Mouse (Mus musculus) layer of hippocampus, postnatal 25 days (tissue): Measurements from ENCODE around the gene Chpf2. TPM values are rescaled to one million over a fixed set of nuclear protein-coding genes. Genes with fewer than 3 reads are reported as not detected.
A peak's percentile ranks its signal among the peaks of the same experiment; 100 is the strongest.

Experiments used
- DNase-seq, 2 experiments: peaks; one replicate each; pipeline ENCODE4 v3.0.0; 2022; ENCODE audit warnings: mixed read lengths in 2 of 2, low spot score in 1 of 2; ENCODE audit errors: extremely low spot score in 1 of 2
- total RNA-seq, 2 experiments: library from RNA; stranded (reverse); gene quantifications; 2 replicates each; pipeline ENCODE4 v1.2.3; 2021

Chpf2 gene
- total RNA-seq, 2 experiments from 2014 or later, result 55.5 to 79.0 TPM

- DNase-seq, result no peak
These were observed 3.3 kb downstream of the Chpf2 start for GRCm38 (mm10) chr5:24589511-24590500.

DNA sequence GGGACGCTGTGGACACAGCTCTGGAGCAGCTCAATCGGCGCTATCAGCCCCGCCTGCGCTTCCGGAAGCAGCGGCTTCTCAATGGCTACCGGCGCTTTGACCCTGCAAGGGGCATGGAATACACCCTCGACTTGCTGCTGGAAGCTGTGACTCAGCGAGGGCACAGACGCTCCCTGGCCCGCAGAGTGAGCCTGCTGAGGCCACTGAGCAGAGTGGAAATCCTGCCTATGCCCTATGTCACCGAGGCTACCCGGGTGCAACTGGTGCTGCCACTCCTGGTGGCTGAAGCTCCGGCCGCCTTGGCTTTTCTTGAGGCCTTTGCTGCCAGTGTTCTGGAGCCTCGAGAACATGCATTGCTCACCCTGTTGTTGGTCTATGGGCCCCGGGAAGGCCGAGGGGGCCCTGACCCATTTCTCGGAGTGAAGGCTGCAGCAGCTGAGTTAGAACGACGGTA, 4.8 kb downstream of the Chpf2 start:
- DNase-seq, result peak in 1 of 2 experiments; percentile 11

DNA sequence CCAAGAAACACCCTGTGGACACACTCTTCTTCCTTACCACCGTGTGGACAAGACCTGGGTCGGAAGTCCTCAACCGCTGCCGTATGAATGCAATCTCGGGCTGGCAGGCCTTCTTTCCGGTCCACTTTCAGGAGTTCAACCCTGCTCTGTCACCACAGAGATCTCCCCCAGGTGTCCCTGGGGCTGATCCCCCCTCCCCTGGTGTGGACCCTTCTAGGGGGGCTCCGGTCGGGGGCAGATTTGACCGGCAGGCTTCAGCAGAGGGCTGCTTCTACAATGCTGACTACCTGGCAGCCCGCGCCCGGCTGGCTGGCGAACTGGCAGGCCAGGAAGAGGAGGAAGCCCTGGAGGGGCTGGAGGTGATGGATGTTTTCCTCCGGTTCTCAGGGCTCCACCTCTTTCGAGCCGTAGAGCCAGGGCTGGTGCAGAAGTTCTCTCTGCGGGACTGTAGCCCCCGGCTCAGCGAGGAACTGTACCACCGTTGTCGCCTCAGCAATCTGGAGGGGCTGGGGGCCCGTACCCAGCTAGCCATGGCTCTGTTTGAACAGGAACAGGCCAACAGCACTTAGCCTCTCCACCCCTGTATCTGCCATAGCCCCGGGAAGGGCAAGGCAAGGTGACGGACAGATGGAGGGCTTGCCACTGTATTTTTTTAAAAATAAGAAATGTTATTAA, 5.4 kb downstream of the Chpf2 start:
- no peak for DNase-seq

DNA sequence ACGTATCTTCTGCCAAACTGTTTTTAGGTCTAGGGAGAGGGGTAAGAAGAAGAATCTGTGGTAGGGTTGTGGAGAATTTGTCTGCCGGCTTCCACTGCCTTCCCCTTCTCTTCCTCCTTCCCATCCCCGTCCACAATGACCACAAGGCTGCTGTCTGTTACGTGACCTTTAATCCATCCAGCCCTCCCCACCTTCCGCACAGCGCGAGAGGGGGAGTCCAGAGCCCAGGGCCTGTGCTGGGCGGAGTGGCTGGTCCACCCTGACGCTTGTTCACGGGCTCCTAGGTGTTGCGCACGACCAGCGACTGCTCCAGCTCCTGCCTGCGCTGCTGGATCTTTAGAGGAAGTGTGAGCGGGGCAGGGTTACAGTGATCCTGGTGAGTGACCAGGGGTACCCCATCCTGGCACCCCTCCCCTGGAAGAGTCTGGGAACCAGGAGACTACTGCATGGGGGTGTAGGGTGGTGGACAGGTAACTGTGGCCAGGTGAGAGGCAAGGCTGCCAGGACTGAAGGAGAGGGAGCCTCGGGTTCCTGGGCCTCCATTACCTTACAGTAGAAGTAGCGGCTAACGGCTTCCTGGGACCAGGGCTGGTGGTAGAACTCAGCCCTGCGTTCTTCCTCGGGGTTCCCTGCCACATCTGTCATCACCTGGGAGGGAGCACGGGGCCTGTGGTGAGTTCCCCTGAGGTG, 6.1 kb downstream of the Chpf2 start:
- DNase-seq, result no peak

DNA sequence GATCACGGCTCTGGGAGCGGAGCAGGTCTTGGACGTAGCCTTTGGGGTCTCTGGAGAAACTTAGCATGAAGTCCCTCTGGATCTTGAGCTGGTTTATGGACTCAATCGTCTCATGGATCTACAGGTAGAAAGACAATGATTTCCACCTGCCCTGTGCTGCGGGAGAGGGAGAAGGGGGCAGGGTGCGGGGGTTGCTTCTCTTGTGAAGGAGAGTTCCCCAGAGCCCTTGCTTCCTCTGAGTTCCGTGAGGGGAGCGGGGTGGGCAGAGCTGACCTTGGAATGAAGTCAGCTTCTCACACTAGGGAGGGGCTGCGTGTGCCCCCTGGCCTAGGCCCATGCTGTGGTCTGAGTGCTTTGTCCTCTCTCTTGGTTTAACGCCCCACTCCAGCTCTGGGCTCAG, 6.7 kb downstream of the Chpf2 start:
- DNase-seq, result no peak

- no peak for DNase-seq
These were observed 7.4 kb downstream of the Chpf2 start for GRCm38 (mm10) chr5:24593928-24594327.

- no peak for DNase-seq
These were observed 7.8 kb downstream of the Chpf2 start for GRCm38 (mm10) chr5:24594346-24594745.

DNA sequence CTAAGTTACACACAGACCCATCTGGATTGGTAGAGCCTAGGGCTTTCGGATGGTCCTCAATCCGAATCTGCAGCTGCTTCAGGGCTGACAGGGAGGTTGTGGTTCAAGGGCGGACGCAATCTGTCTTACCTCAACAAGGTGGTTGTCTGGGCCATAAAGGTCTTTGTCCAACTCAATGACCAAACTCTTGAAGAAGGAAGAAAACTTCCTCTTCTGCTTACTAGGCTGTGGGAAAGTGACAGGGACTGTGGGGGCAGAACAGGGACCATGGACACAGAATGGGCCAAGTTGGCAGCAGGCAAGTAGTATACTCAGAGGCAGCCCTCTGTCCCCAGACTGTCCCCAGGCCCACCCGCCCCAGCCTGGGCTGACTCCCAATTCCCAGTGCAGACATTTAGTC, 8.7 kb downstream of the Chpf2 start:
- no peak for DNase-seq

- DNase-seq, result no peak
These were observed 9.3 kb downstream of the Chpf2 start for GRCm38 (mm10) chr5:24595786-24596380.

DNA sequence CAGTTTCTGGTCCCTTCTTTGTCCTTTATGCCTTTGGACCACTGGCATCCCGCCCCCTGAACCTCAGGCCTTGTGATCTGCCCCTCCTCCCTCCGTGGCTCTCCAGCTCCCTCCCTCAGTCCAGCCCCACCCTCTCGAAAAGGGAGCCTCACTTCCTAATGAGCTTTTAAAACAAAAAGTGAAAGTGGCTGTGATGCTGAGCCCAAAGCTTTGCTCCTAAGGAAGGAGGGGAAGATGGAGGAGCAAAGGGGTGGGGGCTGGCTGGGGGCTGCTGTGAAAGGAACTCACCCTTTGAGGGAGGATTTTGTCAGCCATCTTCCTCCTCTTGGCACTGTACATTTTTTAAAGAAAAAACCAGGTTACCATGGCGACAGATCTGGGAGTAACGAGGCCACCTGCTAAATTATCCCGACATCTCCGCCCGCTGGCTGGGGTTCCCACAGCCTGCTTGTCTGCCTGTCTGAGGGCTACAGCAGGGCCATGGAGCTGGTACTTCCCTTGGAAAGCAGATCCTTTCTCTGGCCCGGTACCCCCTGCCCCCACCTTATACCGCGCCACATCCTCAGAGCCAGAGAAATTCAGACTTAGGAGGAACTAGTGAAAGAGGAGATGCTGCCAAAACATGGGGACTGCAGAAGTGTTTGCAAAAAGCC, 10.1 kb downstream of the Chpf2 start:
- DNase-seq, result peak in 1 of 2 experiments; percentile 57

DNA sequence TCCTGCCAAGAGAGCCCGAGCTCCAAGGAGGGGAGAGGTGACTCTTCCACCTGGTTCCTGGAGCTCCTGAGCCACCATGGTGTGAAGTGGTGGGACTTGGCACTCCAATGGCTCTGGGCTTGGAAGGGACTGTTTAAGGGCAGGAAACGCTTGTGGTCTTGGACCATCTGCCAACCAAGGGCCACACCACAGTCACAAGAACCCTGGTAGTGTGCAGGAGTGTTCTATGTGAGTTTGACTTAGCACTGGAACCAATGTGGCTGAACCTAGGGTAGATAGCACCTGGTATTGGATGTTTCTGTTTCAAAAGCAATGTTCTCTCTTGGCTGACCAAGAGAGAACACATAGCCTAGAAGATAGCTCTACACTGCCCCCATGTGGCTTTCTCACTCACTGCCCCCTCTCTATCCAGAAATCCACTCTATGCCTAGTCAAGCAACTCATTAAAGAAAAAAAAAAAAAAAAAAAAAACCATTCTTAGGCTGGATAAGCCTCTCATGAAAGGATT, 10.7 kb downstream of the Chpf2 start:
- DNase-seq, result peak in 1 of 2 experiments; percentile 77

- DNase-seq, result no peak
These were observed 11.5 kb downstream of the Chpf2 start for GRCm38 (mm10) chr5:24597901-24598569.

DNA sequence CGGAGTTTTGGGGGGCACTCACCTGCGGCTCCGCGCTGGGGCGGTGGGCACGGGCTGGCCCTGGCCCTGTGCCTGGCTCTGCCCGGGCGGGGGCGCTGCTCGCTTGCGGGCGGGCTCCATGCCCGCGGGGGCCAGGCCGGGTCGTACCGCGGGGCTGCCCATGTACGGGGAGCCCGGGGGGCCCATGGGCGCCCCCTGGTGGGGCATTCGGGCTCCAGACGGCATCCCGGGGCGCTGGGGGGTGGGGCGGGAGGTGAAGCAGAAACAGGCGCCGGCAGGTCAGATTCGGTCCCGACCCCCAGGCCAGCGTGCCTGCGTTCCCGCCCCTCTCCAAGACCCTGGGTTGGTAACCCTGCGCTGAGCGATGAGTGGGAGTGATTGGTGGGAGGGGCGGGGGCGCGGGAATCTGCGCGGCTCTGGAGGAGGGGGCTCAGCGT, 12.0 kb downstream of the Chpf2 start:
- DNase-seq, result peak in 1 of 2 experiments; percentile 61

- no peak for DNase-seq
These were observed 12.6 kb downstream of the Chpf2 start for GRCm38 (mm10) chr5:24599137-24599536.

DNA sequence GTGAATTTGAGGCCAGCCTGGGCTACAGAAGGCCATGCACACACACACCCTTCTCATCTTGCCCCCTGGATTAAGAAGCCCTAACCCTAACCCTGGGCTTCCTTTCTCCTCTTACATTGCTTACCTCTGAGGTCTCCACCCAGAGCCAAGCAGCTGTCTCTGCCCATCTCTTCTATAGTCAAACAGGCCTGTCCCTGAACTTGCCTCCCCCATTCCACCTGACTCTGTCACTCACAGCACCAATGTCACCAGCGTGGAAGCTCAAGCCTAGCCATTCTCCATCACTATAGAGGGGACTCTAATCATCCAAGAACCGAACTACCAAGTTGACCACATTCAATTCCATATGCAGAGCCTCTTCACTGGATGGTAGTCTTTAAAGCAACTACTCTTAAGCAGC, 13.7 kb downstream of the Chpf2 start:
- no peak for DNase-seq

- no peak for DNase-seq
These were observed 14.7 kb downstream of the Chpf2 start for GRCm38 (mm10) chr5:24601071-24601835.

DNA sequence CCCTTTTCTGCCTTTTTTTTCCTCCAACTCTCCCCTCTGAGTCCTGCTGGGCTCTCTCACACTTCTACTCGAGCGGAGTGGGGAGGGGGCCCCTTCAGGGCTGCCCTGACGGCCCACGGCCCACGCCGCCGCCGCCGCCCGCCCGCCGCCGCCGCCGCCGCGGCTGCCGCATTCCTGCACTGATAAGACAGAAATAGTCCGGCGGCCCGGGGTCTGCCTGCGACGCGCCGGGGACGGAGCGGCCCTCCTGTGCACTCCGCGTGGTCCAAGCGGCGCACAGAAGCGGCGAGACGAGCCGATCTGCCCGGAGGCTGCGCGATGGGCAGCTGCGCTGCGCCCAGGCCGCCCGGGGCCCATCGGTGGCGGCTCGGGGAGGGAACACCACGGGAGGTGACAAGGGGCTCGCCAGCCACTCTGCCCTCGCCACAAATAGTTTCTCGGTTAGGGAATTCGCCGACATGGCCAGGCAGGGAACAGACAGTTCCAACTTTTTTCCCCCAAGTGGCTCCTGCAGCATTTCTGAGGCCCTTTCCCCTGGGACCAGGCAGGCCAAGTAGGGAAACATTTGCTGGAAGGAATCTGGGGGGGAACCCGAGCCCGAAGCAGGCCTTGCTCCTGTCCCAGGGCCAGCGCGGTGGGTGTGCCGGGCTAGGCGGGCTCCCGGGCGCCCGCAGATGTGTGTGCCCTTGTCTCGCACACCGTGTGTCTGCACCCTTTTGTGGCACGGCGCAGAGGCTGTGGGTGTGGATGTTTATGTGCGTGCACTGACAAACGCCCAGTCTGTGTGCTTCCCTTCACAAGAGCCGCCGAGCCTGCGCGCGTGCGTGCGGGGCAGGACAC, 15.6 kb downstream of the Chpf2 start:
- DNase-seq, result no peak
